Mouse (Mus musculus) kidney, postnatal 14 days (tissue): ENCODE data around the gene Mylip.

Experiments used
- DNase-seq: peaks from one replicate; pipeline ENCODE4 v3.0.0; 2022; ENCODE audit warnings: mixed read lengths

Gene Mylip

GRCm38 (mm10) chr13:45391854-45392454 is 2.4 kb downstream of the Mylip start:
- peak; percentile 86 for DNase-seq

DNA sequence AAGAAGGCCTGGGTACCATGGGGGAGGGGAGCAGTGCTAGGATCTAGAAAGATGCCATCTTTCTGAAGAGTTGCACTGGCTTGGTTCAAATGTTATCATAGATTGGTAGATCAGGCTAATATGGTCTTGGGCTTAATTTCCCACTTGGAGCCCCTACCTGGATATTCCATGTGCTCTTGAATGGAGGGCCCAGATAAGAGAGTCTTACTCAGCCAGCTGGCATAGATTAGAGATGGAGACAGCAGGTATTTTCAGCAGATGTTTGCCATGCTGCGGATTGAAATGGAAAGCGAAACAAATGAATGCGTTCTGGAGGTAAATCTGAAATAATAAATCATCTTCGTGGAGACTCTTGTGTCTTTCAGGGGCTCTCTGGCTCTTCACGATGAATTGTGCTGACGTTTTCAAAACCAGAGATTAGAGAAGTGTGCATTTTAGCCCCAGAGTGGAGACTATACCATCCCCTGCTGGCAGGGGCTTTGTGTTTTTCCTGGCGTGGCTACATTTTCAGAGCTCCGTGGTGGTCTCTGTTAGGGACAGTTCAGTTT is 4.8 kb downstream of the Mylip start:
- DNase-seq = no peak

DNA sequence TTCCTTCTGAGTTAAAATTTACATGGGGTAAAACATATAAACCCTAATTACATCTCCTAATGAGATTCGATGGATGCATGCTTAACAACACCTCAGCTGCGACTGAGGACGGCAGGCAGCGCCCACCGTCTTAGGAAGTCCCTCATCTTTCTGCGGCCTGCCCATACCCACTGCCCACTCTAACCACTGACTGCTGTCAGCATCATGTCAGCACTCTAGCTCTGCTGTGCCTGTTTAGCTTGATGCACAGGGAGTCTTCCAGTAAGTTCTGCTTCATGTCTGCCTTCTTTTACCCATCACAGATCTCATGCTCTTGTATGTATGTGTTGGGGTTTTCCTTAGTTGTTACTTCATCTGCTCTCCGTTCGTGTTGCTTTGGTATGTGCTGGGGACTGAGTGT is 7.2 kb downstream of the Mylip start:
- no peak for DNase-seq

- DNase-seq = no peak
These were observed 7.7 kb downstream of the Mylip start for GRCm38 (mm10) chr13:45397240-45397639.

- DNase-seq = no peak
These were observed 8.6 kb downstream of the Mylip start for GRCm38 (mm10) chr13:45397896-45398805.

DNA sequence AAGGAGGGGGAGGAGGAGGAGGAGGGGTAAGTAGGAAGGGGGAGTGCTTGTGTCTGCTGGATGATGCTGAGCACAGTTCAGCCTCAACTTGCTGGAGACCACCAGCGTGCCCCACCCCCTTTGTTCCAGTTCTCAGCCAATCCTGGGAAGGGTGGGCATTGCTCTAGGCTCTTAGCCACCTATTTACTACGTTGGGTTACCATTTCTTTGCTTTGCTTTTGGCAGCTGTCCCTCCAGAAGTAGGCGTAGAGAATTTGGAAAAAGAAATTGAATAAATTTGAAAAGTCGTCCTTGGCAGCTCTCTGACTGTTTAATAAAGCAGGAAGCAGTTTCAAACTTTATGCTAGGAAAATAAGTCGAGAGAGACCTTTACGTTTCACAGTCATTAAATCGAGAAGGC is 11.2 kb downstream of the Mylip start:
- DNase-seq = no peak

DNA sequence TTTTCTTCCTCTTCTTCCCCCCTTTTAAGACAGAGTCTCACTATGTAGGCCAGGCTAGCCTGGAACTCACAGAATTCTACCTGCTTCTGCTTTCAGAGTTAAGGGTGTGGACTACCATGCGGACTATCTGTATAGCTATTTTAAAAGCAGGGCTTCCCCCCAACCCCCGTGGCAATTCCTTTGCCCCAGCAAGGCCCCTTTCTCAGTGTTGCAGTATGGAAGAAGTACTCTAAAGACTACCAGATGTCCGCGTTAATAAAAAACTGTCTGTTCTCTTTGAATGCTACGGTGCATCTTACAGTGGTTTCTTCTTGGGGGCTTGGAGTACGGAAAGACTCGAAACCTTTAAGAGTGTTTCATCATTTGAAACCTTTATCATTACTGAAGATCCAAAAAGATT is 12.3 kb downstream of the Mylip start:
- no peak for DNase-seq

- DNase-seq = no peak
These were observed 12.9 kb downstream of the Mylip start for GRCm38 (mm10) chr13:45402316-45403039.

DNA sequence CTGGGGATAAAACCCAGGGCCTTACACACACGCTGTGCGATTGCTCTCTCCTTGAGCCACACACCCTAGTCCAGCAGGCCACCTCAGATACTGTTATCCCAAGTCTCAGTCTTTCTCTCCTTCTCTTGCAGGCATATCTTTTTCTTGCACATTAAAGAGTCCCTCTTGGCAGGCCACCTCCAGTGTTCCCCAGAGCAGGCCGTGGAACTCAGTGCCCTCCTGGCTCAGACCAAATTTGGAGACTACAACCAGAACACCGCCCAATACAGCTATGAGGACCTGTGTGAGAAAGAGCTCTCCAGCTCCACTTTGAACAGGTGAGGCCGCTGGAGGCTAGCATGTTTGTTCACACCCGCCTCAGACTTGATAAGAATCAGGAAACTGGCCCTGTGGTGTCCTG is 14.7 kb downstream of the Mylip start:
- no peak for DNase-seq

DNA sequence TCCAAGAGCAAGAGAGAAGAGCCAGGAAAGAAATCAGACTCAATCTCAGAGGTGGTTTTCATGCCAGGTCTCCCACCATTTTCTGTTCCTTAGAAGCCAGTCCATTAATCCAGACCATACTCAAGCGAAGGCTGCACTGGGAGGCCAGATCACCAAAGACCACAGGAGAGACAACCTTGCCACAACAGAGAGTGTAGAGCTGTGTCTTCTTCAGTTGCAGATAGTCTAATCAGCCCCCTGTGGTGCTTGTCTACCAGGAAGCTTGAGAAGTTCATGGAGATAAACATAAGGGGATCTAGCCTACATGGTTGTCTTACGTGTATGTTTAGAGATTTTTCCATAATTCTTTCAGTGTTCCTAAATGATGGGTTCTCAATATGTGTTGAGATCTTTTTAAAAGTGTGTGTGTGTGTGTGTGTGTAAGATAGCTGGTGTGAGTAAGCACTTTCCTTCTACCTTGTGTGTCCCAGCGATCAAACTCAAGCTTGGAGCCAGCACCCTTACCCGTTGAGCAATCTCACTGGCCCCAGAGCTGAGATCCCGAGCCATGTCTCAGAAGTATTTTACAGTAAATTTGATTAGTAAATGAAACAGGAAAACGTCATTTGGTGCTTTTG is 15.8 kb downstream of the Mylip start:
- no peak for DNase-seq

DNA sequence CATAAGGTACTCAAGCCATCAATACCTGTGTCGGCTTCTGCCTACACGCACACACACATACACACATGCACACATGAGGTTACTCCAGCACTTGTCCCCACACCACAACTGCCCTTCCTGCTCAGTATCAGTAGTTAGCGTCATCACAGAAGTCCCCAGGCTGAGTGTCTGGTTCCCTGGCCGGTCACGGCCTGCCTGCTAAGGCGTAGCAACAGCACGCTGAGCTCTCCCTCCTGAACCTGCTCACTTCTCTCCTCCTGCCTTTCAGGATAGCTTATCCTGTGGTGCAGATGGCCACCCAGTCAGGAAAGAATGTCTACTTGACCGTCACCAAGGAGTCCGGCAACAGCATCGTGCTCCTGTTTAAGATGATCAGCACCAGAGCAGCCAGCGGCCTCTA is 16.7 kb downstream of the Mylip start:
- DNase-seq = no peak

DNA sequence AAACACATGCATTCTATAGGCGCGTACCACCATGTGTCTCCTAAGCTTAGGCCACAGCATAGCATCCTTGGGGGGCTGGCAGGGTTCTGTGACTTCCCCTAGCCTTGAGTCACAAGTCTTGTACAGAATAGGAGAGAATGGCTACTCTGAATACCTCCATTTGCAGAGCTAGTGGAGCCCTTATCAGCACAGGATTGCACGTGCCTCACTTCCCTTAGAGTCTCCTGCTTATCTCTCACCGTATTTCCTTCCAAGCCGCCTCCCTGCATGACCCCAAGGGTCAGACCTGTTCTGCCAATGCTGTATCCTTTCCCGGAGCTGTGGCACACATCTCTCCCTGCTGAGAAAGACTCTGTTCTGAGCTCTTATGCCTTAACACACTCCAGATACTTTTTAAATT is 17.2 kb downstream of the Mylip start:
- DNase-seq = no peak

- DNase-seq = no peak
These were observed 21.4 kb downstream of the Mylip start for GRCm38 (mm10) chr13:45410936-45411335.

GRCm38 (mm10) chr13:45413066-45413465 is 23.5 kb downstream of the Mylip start:
- no peak for DNase-seq

- no peak for DNase-seq
These were observed 24.5 kb downstream of the Mylip start for GRCm38 (mm10) chr13:45414031-45414430.

DNA sequence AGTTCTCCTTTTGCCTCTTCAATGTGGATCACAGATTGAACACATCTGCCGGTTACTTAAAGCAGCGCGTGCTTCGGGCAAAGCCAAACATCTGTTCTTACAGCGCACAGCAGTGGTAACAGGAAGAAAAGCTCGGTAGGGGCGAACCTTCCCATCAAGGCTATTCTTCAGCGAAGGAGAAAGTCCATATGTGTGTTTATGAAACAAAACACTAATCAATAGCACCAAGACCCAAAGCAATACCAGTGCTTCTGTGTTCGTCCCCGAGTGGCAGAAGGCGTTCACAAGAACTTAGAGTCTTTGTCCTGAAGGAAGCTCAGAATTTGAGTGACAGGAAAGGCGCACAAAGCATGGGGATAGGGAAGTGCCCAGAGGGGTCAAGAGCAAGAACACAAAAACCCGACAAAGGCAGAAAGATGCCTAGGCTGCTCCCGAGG is 27.1 kb downstream of the Mylip start:
- no peak for DNase-seq

- no peak for DNase-seq
These were observed 29.4 kb downstream of the Mylip start for GRCm38 (mm10) chr13:45418986-45419385.

DNA sequence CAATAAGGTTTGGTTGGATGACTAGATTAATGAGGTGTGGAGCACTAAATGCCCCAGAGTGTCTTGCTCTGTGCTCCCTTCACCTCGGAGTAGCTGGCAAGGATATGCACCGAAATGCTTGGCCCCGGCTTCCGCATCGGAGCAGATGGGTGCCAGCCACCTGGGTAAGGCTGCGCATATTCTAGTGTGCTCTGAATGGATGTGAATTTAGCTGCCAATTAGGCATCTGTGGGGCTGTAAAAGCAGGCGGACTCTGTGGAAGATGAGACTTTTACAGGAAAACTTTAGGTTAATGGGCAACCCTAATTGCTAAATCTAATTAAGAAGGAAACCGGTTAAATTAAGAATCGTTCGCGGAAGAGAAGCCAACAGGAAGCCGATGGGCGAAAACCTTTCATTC is 32.7 kb downstream of the Mylip start:
- DNase-seq = no peak

DNA sequence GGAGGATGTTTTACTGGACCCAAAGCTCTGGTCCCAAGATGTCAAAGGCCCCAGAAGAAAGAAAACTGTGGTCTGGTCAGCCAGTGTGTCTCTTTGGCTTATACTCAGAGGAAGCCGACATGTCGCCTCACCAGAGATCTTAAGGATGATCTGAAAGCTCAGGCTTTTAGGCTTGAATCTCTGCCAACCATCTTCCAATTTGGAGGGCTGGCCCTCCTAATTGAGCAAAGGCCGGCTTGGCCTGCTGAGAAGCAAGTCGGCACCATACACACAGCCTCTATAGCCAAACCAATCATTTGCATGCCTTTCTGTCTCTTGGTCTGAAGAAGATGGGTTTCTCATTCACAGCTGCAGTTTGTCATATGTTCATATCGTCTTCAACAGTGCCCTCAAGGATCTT is 33.2 kb downstream of the Mylip start:
- DNase-seq = no peak

DNA sequence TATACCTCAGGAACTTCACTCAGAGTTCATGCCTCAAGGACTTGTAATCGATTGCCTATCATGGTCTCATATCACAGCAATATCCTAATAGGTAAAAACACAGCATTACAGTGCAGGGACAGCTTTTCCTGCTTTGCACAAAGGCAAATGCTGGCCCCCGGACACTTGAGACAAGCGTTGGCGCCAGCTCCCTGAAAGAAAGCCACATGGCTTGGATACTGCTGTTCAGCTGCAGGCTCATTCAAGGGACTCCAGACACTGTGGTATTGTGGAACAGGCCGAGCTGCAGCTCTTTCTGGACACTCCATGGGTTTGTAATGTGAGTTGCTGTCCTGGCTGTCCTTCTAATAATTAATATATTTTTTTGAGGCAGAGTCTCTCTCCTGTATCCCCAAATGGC is 34.4 kb downstream of the Mylip start:
- DNase-seq = no peak

GRCm38 (mm10) chr13:45429239-45429638 is 39.7 kb downstream of the Mylip start:
- DNase-seq = no peak

GRCm38 (mm10) chr13:45437134-45437533 is 47.6 kb downstream of the Mylip start:
- no peak for DNase-seq

DNA sequence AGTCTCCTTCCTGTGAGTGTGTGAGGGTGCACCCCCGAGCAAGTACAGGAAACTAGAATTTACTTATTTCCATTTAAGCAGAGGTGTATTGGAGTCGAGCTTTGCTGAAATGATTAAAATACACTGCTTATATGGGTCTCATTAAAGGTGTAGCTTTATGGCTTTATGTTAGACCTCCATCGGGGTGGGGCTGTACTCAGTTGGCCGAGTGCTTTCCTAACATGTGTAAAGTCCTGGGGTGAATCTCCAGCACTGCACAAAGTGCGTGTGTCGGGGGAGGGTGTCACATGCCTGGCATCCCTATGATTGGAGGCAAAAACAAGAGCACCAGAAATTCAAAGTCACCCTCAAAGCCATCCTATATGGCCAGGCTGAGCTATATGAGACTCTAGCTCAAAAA is 49.3 kb downstream of the Mylip start:
- DNase-seq = no peak
